Mouse (Mus musculus) heart, embryonic 16.5 days (tissue): Measurements from ENCODE around the gene Prr23a3. TPM values are rescaled to one million over a fixed set of nuclear protein-coding genes. Genes with fewer than 3 reads are reported as not detected.
A peak's percentile ranks its signal among the peaks of the same experiment; 100 is the strongest.

Source experiments
- ATAC-seq: fragments of 200-750 bp; cut with Nextera tagmentation; replicated peaks from 2 replicates; pipeline ENCODE4 v1.8.0; 2017; ENCODE audit warnings: moderate number of reproducible peaks; ENCODE audit not compliant: insufficient read depth, low FRiP score; ENCODE audit errors: extremely low read depth
- H3K27ac ChIP-seq: fragments of 300-500 bp; sonication (generic); 2 replicates; pipeline ENCODE4 v1.5.1; 2014; ENCODE audit warnings: mild to moderate bottlenecking, low read length, control low read depth, moderate library complexity
- H3K27me3 ChIP-seq: fragments of 300-500 bp; sonication (generic); 2 replicates; pipeline ENCODE4 v1.6.1; 2014; ENCODE audit warnings: low read length, mixed read lengths; ENCODE audit not compliant: control insufficient read depth, insufficient read depth
- H3K36me3 ChIP-seq: fragments of 300-500 bp; sonication (generic); 2 replicates; pipeline ENCODE4 v1.6.1; 2014; ENCODE audit not compliant: control insufficient read depth, insufficient read depth
- H3K4me1 ChIP-seq: fragments of 300-500 bp; sonication (generic); 2 replicates; pipeline ENCODE4 v1.6.1; 2014; ENCODE audit warnings: low read length, mixed read lengths; ENCODE audit not compliant: control insufficient read depth, insufficient read depth
- H3K4me2 ChIP-seq: fragments of 300-500 bp; sonication (generic); 2 replicates; pipeline ENCODE4 v1.6.1; 2014; ENCODE audit warnings: low read depth, mild to moderate bottlenecking, control low read depth, low read length
- H3K4me3 ChIP-seq: fragments of 300-500 bp; sonication (generic); 2 replicates; pipeline ENCODE4 v1.5.1; 2014; ENCODE audit warnings: mild to moderate bottlenecking, control low read depth, low read length
- H3K9ac ChIP-seq: fragments of 300-500 bp; sonication (generic); 2 replicates; pipeline ENCODE4 v1.6.1; 2014; ENCODE audit warnings: low read length, control low read depth
- H3K9me3 ChIP-seq: fragments of 300-500 bp; sonication (generic); replicated peaks from 2 replicates; pipeline ENCODE4 v1.6.1; 2016; ENCODE audit warnings: low read length; ENCODE audit not compliant: control insufficient read depth
- WGBS: fragments of 180-500 bp; shearing (Covaris S2); extraction: QIAGEN DNeasy Blood & Tissue Kit; methylation state at CpG from one replicate; pipeline ENCODE4 v1.1.7; 2014; 5-methylcytosine and 5-hydroxymethylcytosine counted together
- polyA plus RNA-seq: library from polyadenylated mRNA; unstranded; fragments of >200 nt; fragmentation: Nextera tagmentation; extraction: Ambion mirVana; gene quantifications from 2 replicates; pipeline ENCODE4 v1.2.1, GENCODE M21; 2015

Gene Prr23a3
- polyA plus RNA-seq, 1 experiment from 2014 or later, result not detected

GRCm38 (mm10) chr9:98837537-98838074 is 27.0 kb upstream of the Prr23a3 start:
- Histone ChIP-seq H3K27ac (no peak overlapping the region), H3K4me2 (no peak overlapping the region), H3K27me3 (0 out of 2 replicates have a peak, but pooled peaks cover 2% of the 10 kb centered on the region), H3K9ac (no peak overlapping the region), H3K4me3 (no peak overlapping the region), H3K9me3 (no peaks in the 10 kb centered on the region), H3K36me3 (no peaks in the 10 kb centered on the region), H3K4me1 (no peaks in the 10 kb centered on the region)
- WGBS, result 75% methylated on average over 7 of the region's 7 CpGs
- no peak for ATAC-seq

- Histone ChIP-seq H3K9me3 (no peaks in the 10 kb centered on the region), H3K9ac (no peak within 1 kb of the TSS), H3K27me3 (0 out of 2 replicates have a peak, but pooled peaks cover 2% of the 10 kb centered on the region), H3K36me3 (no peaks in the 10 kb centered on the region), H3K4me1 (no peaks in the 10 kb centered on the region), H3K27ac (no peak within 1 kb of the TSS), H3K4me2 (peak within 1 kb of the TSS; percentile 37; the same call in 1 of the 2 replicates), H3K4me3 (no peak within 1 kb of the TSS)
- ATAC-seq, result no peak
- WGBS, result 52% methylated on average over 22 of the region's 22 CpGs
Measured at GRCm38 (mm10) chr9:98842117-98842516, 22.4 kb upstream of the Prr23a3 start, which contains the start of gene Prr23a1. Gene Prr23a1, plus strand, starts transcription at chr9:98842503.

- Histone ChIP-seq H3K4me3 (no peak within 1 kb of the TSS), H3K27ac (no peak within 1 kb of the TSS), H3K9ac (no peak within 1 kb of the TSS), H3K27me3 (no peaks in the 10 kb centered on the region), H3K36me3 (no peaks in the 10 kb centered on the region), H3K4me2 (no peak within 1 kb of the TSS), H3K4me1 (no peaks in the 10 kb centered on the region), H3K9me3 (no peaks in the 10 kb centered on the region)
- 62% methylated on average over 18 of the region's 18 CpGs for WGBS
- no peak for ATAC-seq
Measured at GRCm38 (mm10) chr9:98856210-98856609, 8.4 kb upstream of the Prr23a3 start, which contains the start of gene Prr23a2. Gene Prr23a2, plus strand, starts transcription at chr9:98856494.

- H3K9ac ChIP-seq, result no peak overlapping the region
- WGBS, result 66% methylated on average over 3 of the region's 3 CpGs
- no peak overlapping the region for H3K4me3 ChIP-seq
- H3K27me3 ChIP-seq, result peaks cover 10% of the 10 kb centered on the region
- no peaks in the 10 kb centered on the region for H3K4me1 ChIP-seq
- H3K27ac ChIP-seq, result no peak overlapping the region
- no peak for ATAC-seq
- no peak overlapping the region for H3K4me2 ChIP-seq
- H3K36me3 ChIP-seq, result no peaks in the 10 kb centered on the region
- no peaks in the 10 kb centered on the region for H3K9me3 ChIP-seq
Measured at GRCm38 (mm10) chr9:98863463-98863862, 1.1 kb upstream of the Prr23a3 start.

GRCm38 (mm10) chr9:98901486-98901885 is 36.9 kb downstream of the Prr23a3 start:
- Histone ChIP-seq H3K36me3 (no peaks in the 10 kb centered on the region), H3K9ac (no peak overlapping the region), H3K27me3 (no peaks in the 10 kb centered on the region), H3K4me1 (no peaks in the 10 kb centered on the region), H3K9me3 (peaks cover 14% of the 10 kb centered on the region), H3K4me2 (no peak overlapping the region), H3K27ac (no peak overlapping the region), H3K4me3 (no peak overlapping the region)
- ATAC-seq, result no peak
- 71% methylated on average over 1 of the region's 1 CpGs for WGBS

- Histone ChIP-seq H3K4me1 (no peaks in the 10 kb centered on the region), H3K27me3 (no peaks in the 10 kb centered on the region), H3K4me2 (no peak within 1 kb of the TSS), H3K9ac (no peak within 1 kb of the TSS), H3K9me3 (peaks cover 1% of the 10 kb centered on the region; the same call in 1 of the 2 replicates), H3K36me3 (no peaks in the 10 kb centered on the region), H3K27ac (no peak within 1 kb of the TSS), H3K4me3 (no peak within 1 kb of the TSS)
- WGBS, result 88% methylated on average over 2 of the region's 2 CpGs
- no peak for ATAC-seq
Measured at GRCm38 (mm10) chr9:98902819-98903218, 38.3 kb downstream of the Prr23a3 start, which contains the start of gene 7420426K07Rik. Gene 7420426K07Rik, plus strand, starts transcription at chr9:98903119.

Other genes with a start within 250 kb of the Prr23a3 start
- gene Prr23a1, start 22.3 kb upstream of the Prr23a3 start, polyA plus RNA-seq, result not detected in 2 replicates
- not detected in 2 replicates for gene Prr23a2, start 8.3 kb upstream of the Prr23a3 start, polyA plus RNA-seq
- gene 7420426K07Rik, start 38.4 kb downstream of the Prr23a3 start, polyA plus RNA-seq, result not detected in 2 replicates
- 0.05 TPM in 1 of 2 replicates, not detected in the other for gene Foxl2, start 90.5 kb downstream of the Prr23a3 start, polyA plus RNA-seq
- 25.4 and 32.5 TPM in 2 replicates for gene Faim, start 121.6 kb downstream of the Prr23a3 start, polyA plus RNA-seq
- 0.12 and 0.45 TPM in 2 replicates for gene Gm1123, start 170.9 kb downstream of the Prr23a3 start, polyA plus RNA-seq